Mouse (Mus musculus): ENCODE results near the gene Sppl3.

GRCm38 (mm10) chr5:115074749-115075148, 63.8 kb downstream of the Sppl3 start:
- TF ChIP-seq CTCF (IDR thresholded peaks at IDR 0.05; ENCODE audit: extremely low read depth, insufficient read depth, insufficient read length, insufficient replicate concordance): no peak
- TF ChIP-seq POLR2A (IDR thresholded peaks at IDR 0.05; ENCODE audit: low read depth, low read length): no peak
